Mouse (Mus musculus) CH12.LX (cell line): ENCODE results near the gene Cavin4. TPM values are rescaled to one million over a fixed set of nuclear protein-coding genes. Genes with fewer than 3 reads are reported as not detected.

Source experiments
- DNase-seq: peaks from one replicate; pipeline ENCODE4 v3.0.0-alpha.2; 2013; ENCODE audit errors: extremely low read depth
- H3K27ac ChIP-seq: 2 replicates; pipeline ENCODE4 v1.5.1; 2012; ENCODE audit warnings: low read depth, mild to moderate bottlenecking, control low read depth, moderate library complexity; ENCODE audit not compliant: insufficient read depth
- H3K27me3 ChIP-seq: replicated peaks from 2 replicates; pipeline ENCODE3; 2012; ENCODE audit warnings: inconsistent platforms
- H3K36me3 ChIP-seq, 2 experiments: replicated peaks in 1 of 2; 2 replicates each; pipeline versions ENCODE3 to v1.6.1; 2012; ENCODE audit warnings: inconsistent platforms in 1 of 2, low read length in 1 of 2, mild to moderate bottlenecking in 1 of 2, mixed read lengths in 1 of 2, moderate library complexity in 1 of 2; ENCODE audit not compliant: control insufficient read depth in 1 of 2, insufficient read depth in 1 of 2
- H3K4me1 ChIP-seq, 2 experiments: 2 replicates each; pipeline ENCODE4 v1.6.1; 2012; ENCODE audit warnings: inconsistent platforms in 1 of 2, moderate library complexity in 1 of 2; ENCODE audit not compliant: insufficient read depth in 2 of 2, control insufficient read depth in 1 of 2
- H3K4me2 ChIP-seq: 2 replicates; pipeline ENCODE4 v1.6.1; 2012; ENCODE audit warnings: low read depth, mild to moderate bottlenecking, control low read depth; ENCODE audit not compliant: poor library complexity, insufficient read depth, severe bottlenecking
- H3K4me3 ChIP-seq, 3 experiments: fragments of 150-350 bp in 1 of 3; sonication (generic) in 1 of 3; replicated peaks in 1 of 3; 2 replicates each; pipeline versions ENCODE3 to v1.5.1; 2011 to 2012; ENCODE audit warnings: low read depth in 2 of 3, low read length in 2 of 3, mild to moderate bottlenecking in 2 of 3, moderate library complexity in 2 of 3, control low read depth in 1 of 3, improper control_type of control experiment in 1 of 3, inconsistent platforms in 1 of 3, mixed read lengths in 1 of 3; ENCODE audit not compliant: poor library complexity in 1 of 3
- H3K79me2 ChIP-seq: replicated peaks from 2 replicates; pipeline ENCODE4 v1.6.1; 2012; ENCODE audit warnings: mild to moderate bottlenecking, moderate library complexity; ENCODE audit not compliant: control insufficient read depth, poor library complexity, insufficient read depth, severe bottlenecking; ENCODE audit errors: extremely low read depth
- H3K9ac ChIP-seq: 2 replicates; pipeline ENCODE4 v1.6.1; 2012; ENCODE audit warnings: low read depth, mild to moderate bottlenecking, control low read depth, moderate library complexity; ENCODE audit not compliant: insufficient read depth
- H3K9me3 ChIP-seq: replicated peaks from 2 replicates; pipeline ENCODE3; 2012; ENCODE audit warnings: low read length, inconsistent platforms, mixed read lengths
- CTCF ChIP-seq, 2 experiments: IDR thresholded peaks in 1 of 2; conservative IDR thresholded peaks in 1 of 2; 2 replicates each; pipeline ENCODE4 v1.5.1; 2011 to 2012; ENCODE audit warnings: low read depth in 2 of 2, low read length in 2 of 2, improper control_type of control experiment in 1 of 2, inconsistent platforms in 1 of 2, mild to moderate bottlenecking in 1 of 2, moderate library complexity in 1 of 2
- E2F4 ChIP-seq: IDR thresholded peaks from 2 replicates; pipeline ENCODE4 v1.6.1; 2011; ENCODE audit warnings: low read depth, low read length, improper control_type of control experiment; ENCODE audit not compliant: insufficient replicate concordance
- EP300 ChIP-seq: IDR thresholded peaks from 2 replicates; pipeline ENCODE4 v1.6.1; 2011; ENCODE audit warnings: low read length, improper control_type of control experiment
- IRF4 ChIP-seq: IDR thresholded peaks from 2 replicates; pipeline ENCODE4 v1.6.1; 2014; ENCODE audit warnings: low read depth, mild to moderate bottlenecking, inconsistent platforms, low read length, improper control_type of control experiment
- JUN ChIP-seq: IDR thresholded peaks from 2 replicates; pipeline ENCODE4 v1.6.1; 2011; ENCODE audit warnings: low read depth, mild to moderate bottlenecking, low read length, improper control_type of control experiment, moderate library complexity; ENCODE audit not compliant: insufficient read depth
- MAFK ChIP-seq: IDR thresholded peaks from 2 replicates; pipeline ENCODE4 v1.6.1; 2011; ENCODE audit warnings: low read length, improper control_type of control experiment; ENCODE audit not compliant: insufficient replicate concordance
- MEF2A ChIP-seq: IDR thresholded peaks from 2 replicates; pipeline ENCODE4 v1.6.1; 2014; ENCODE audit warnings: low read depth, mild to moderate bottlenecking, inconsistent platforms, low read length, improper control_type of control experiment, borderline replicate concordance
- NELFE ChIP-seq: IDR thresholded peaks from 2 replicates; pipeline ENCODE4 v1.6.1; 2011; ENCODE audit warnings: low read depth, low read length, improper control_type of control experiment
- PAX5 ChIP-seq: IDR thresholded peaks from 2 replicates; pipeline ENCODE4 v1.6.1; 2012; ENCODE audit warnings: low read length, inconsistent platforms, mixed read lengths
- POLR2AphosphoS2 ChIP-seq: IDR thresholded peaks from 2 replicates; pipeline ENCODE4 v1.6.1; 2011; ENCODE audit warnings: low read depth, low read length, improper control_type of control experiment
- RAD21 ChIP-seq: IDR thresholded peaks from 2 replicates; pipeline ENCODE4 v1.6.1; 2011; ENCODE audit warnings: low read depth, mild to moderate bottlenecking, low read length, improper control_type of control experiment, moderate library complexity
- SMC3 ChIP-seq: IDR thresholded peaks from 2 replicates; pipeline ENCODE4 v1.6.1; 2011; ENCODE audit warnings: low read depth, low read length, improper control_type of control experiment
- TBP ChIP-seq: conservative IDR thresholded peaks from 2 replicates; pipeline ENCODE4 v1.6.1; 2011; ENCODE audit warnings: low read depth, low read length, improper control_type of control experiment
- UBTF ChIP-seq: IDR thresholded peaks from 2 replicates; pipeline ENCODE4 v1.6.1; 2012; ENCODE audit warnings: low read depth, mild to moderate bottlenecking, inconsistent platforms, low read length, improper control_type of control experiment, moderate library complexity
- USF2 ChIP-seq: conservative IDR thresholded peaks from 2 replicates; pipeline ENCODE4 v1.6.1; 2011; ENCODE audit warnings: low read depth, low read length, improper control_type of control experiment
- ZC3H11A ChIP-seq: IDR thresholded peaks from 2 replicates; pipeline ENCODE4 v1.6.1; 2012; ENCODE audit warnings: low read depth, mild to moderate bottlenecking, inconsistent platforms, low read length, improper control_type of control experiment
- ZMIZ1 ChIP-seq: IDR thresholded peaks from 2 replicates; pipeline ENCODE4 v1.6.1; 2012; ENCODE audit warnings: low read depth, mild to moderate bottlenecking, inconsistent platforms, low read length, improper control_type of control experiment
- dilution Hi-C: fragments of 300-500 bp; cut with MboI; formaldehyde crosslinking; loops from 2 replicates; pipeline ENCODE4 v1.14.3; 2020; ENCODE audit warnings: low sequenced_read_pairs; ENCODE audit not compliant: extremely low pct_unique_long_range_greater_than_20kb, extremely low pct_ligation_motif_present
- in situ Hi-C: fragments of 300-500 bp; cut with MboI; formaldehyde crosslinking; loops from 3 replicates; pipeline ENCODE4 v1.14.3; 2019; ENCODE audit warnings: low sequenced_read_pairs, low pct_ligation_motif_present, low pct_unique_long_range_greater_than_20kb, mixed read lengths
- polyA plus RNA-seq: library from polyadenylated mRNA; unstranded; fragments of >175 nt; gene quantifications from 2 replicates; pipeline ENCODE4 v1.2.1, GENCODE M21; 2012; ENCODE audit warnings: low read depth; ENCODE audit not compliant: insufficient read length
- total RNA-seq, 2 experiments: library from RNA; depleted of rRNA; stranded (reverse); fragments of 300-350 nt in 1 of 2; fragments of >200 nt in 1 of 2; gene quantifications; 2 replicates each; pipeline ENCODE4 v1.2.3; 2012 to 2014

Cavin4 gene
- total RNA-seq (2012; rRNA removed) = 0.13 and 0.21 TPM in 2 replicates
- total RNA-seq (2014; rRNA removed) = 0.18 and 0.24 TPM in 2 replicates
- 0.26 and 0.55 TPM in 2 replicates for polyA plus RNA-seq

DNA sequence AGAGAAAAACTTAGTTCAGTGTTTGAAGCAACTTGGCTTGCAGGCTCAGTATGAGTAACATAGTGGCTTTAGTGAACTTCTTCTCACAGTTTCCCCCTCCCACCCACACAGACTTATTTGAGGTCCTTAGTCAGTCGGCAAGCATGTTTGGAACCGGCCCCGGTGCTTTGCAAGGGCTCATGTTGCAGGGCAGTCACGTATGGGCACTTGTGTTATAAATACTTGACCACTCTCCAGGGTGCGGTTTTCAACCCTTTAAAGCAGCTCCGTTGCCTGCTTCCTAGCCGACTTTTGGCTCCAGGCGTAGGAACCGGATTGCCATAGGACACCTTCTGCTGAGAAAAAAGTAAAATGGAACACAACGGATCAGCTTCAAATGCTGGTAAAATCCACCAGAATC is at the start of gene Cavin4:
Cavin4 (plus strand) TSS at position 244 of the 400 bp plus-strand sequence.
- no peaks in the 10 kb centered on the region for H3K4me1 ChIP-seq
- TF ChIP-seq TBP = no peak
- no peak for TF ChIP-seq ZC3H11A
- TF ChIP-seq POLR2AphosphoS2 = no peak
- no peak for TF ChIP-seq ZMIZ1
- no peak for TF ChIP-seq SMC3
- TF ChIP-seq JUN = no peak
- no peak for TF ChIP-seq UBTF
- TF ChIP-seq MAFK = no peak
- TF ChIP-seq IRF4 = no peak
- no peak for TF ChIP-seq NELFE
- TF ChIP-seq CTCF (conservative IDR thresholded peaks at IDR 0.05 in 1 of 2, IDR thresholded peaks at IDR 0.05 in 1 of 2; ENCODE audit: low read depth in 2 of 2, low read length in 2 of 2) = no peak
- no peak within 1 kb of the TSS for H3K4me3 ChIP-seq
- no peaks in the 10 kb centered on the region for H3K9me3 ChIP-seq
- H3K36me3 ChIP-seq = peaks cover 7 to 45% of the 10 kb centered on the region in 2 experiments
- H3K27ac ChIP-seq = no peak within 1 kb of the TSS
- DNase-seq = no peak
- no peaks in the 10 kb centered on the region for H3K27me3 ChIP-seq
- dilution Hi-C loops (no loop called here), in situ Hi-C loops (no loop called here)
- no peaks in the 10 kb centered on the region for H3K79me2 ChIP-seq
- H3K9ac ChIP-seq = no peak within 1 kb of the TSS
- no peak within 1 kb of the TSS for H3K4me2 ChIP-seq

DNA sequence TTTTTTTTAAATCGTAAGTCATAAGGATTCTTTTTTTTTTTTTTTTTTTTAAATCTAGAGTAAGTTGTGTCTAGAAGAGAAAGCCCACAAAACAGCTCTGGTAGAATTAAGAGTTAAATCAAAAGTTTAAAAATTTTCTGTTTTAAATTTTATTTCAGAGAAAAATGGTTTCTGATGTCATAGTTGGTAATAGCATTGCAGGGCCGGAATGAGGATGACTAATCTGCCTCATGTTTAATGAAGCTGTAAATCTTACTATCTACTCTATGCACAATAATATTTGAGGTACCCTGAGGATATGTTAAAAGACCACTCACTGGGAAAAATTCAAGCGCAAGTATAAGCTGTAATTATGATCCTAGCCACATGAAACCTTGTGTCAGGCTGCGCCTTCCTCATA is 47.8 kb upstream of the Cavin4 start:
- no peak overlapping the region for H3K27ac ChIP-seq
- H3K9me3 ChIP-seq = no peaks in the 10 kb centered on the region
- no peak overlapping the region for H3K4me2 ChIP-seq
- DNase-seq = no peak
- no peaks in the 10 kb centered on the region for H3K79me2 ChIP-seq
- no peak overlapping the region for H3K9ac ChIP-seq
- dilution Hi-C loops = no loop called here
- H3K4me1 ChIP-seq = peaks cover 0 to 7% of the 10 kb centered on the region in 2 experiments; a peak in 1 of 4 replicates
- H3K27me3 ChIP-seq = no peaks in the 10 kb centered on the region
- H3K36me3 ChIP-seq = peaks cover 0 to 32% of the 10 kb centered on the region in 2 experiments
- no peak overlapping the region for H3K4me3 ChIP-seq
- in situ Hi-C loops = no loop called here
- no peak for TF ChIP-seq E2F4
- no peak for TF ChIP-seq JUN
- TF ChIP-seq PAX5 = no peak
- TF ChIP-seq USF2 = no peak
- no peak for TF ChIP-seq ZMIZ1
- no peak for TF ChIP-seq POLR2AphosphoS2
- no peak for TF ChIP-seq EP300
- TF ChIP-seq RAD21 = no peak
- no peak for TF ChIP-seq MEF2A
- no peak for TF ChIP-seq ZC3H11A
- TF ChIP-seq UBTF = no peak
- TF ChIP-seq, all 38 proteins: peak for 0
